Mouse (Mus musculus) skeletal muscle tissue, adult 2 months (tissue): Measurements from ENCODE around the gene Samd4b.
"Not testable (repeated sequence)": the region's sequence is repeated elsewhere in the genome, so short reads cannot be mapped to it uniquely, and the experiment has no call there.

ENCODE experiments used
- DNase-seq: peaks from one replicate; pipeline ENCODE4 v3.0.0-alpha.2; 2012; ENCODE audit warnings: low read depth, low spot score

Gene Samd4b

GRCm38 (mm10) chr7:28561967-28562366 lies 36.0 kb downstream of the Samd4b start:
- DNase-seq, result no peak

- DNase-seq, result no peak
Observed at GRCm38 (mm10) chr7:28560856-28561255, 37.1 kb downstream of the Samd4b start.

DNA sequence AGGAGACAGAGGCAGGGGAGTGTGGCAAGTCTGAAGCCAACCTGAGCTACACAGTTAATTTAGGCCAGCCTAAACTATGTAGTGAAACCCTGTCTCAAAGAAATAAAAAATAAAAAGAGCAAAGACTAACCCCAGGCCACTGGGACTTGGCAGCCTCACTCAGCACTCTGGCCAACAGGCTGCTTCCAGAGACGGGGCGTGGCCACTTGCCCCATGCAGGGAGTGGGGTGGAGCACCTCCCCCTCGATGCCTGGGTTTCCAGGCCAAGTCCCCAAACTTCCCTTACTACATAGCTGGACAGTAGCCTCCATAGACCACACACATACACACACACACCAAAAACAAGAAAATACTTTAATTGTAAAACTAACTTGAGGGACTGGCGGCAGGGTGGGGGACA lies 39.5 kb downstream of the Samd4b start:
- peak; percentile 59 for DNase-seq

- no peak for DNase-seq
Observed at GRCm38 (mm10) chr7:28557708-28558107, 40.2 kb downstream of the Samd4b start.

GRCm38 (mm10) chr7:28557069-28557468 lies 40.9 kb downstream of the Samd4b start:
- DNase-seq, result no peak

DNA sequence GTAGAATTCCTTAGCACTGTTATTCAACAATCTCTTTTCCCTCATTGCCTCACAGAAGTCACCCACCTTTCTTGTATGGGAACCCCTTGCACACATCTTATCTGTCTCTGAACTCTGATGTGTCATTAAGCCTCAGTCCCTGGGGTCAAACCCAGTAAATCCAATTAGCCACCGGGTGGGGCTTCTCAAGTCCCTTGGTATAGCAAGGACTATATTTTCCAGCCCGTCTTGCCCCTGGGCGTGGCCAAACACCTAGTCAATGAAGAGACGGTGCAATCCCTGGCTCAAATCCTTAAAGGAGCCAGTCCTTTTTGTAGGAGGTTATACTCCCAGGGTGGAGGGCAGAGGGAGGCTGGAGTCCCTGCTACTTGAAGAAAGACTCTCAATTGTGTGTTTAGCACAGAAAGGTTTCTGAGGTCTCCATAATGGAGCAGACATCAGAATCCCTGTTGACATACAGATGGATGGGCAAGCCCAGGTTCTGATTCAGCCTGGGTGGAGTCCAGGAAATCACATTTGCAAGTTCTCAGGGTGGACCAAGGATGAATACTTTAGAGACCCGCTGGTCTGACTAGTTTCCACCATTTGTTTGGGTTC lies 41.9 kb downstream of the Samd4b start:
- DNase-seq, result no peak

- no peak for DNase-seq
Observed at GRCm38 (mm10) chr7:28553076-28553475, 44.9 kb downstream of the Samd4b start.

GRCm38 (mm10) chr7:28547628-28548027 lies 50.3 kb downstream of the Samd4b start:
- DNase-seq, result no peak

GRCm38 (mm10) chr7:28547154-28547553 lies 50.8 kb downstream of the Samd4b start, which contains the start of gene Nccrp1:
Nccrp1 (minus strand) TSS chr7:28547254.
- DNase-seq, result no peak

- no peak for DNase-seq
Observed at GRCm38 (mm10) chr7:28546649-28547048, 51.3 kb downstream of the Samd4b start.

DNA sequence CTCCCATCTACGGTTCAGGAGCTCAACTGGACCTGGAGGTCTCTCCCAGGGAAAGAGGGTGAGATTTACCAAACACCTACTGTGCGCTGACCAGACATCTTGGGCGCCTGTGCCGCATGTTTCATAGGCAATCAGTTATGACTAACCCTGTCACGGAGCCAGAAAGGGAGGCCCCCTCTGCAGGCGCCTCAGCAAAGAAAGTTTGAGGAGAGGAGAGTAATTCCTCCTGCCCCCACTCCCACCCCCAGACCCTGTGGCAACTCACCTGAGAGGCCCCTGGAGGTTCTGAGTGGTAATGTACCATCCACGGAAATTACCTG lies 52.1 kb downstream of the Samd4b start:
- DNase-seq, result no peak

GRCm38 (mm10) chr7:28545048-28545890 lies 52.7 kb downstream of the Samd4b start:
- no peak for DNase-seq

DNA sequence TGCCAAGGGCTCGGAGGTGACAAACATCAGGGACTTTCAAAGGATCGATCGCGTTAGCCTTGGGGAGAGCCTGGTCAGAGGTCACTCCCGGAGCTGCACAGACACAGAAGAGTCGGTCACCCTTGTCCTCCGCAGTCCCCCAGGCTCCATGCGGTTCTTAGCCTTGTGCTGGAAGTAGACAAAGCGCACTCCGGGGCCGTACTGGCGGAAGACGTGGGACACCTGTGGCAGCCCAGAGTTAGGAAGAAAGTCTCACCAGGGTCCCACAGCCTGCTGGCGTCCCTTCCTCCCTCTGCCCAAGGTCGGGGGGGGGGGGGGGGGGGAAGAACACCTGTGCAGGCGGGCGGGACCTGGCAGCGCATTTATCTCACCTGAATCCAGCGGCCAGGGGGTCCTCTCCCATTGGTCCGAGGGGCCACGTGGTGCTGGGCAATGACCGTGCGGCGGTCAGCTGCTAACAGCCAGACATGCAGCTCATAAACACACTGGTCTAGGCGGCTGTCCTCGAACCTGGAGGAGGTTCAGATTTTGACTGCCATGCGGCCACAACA lies 53.8 kb downstream of the Samd4b start:
- DNase-seq, result no peak

GRCm38 (mm10) chr7:28540526-28540925 lies 57.4 kb downstream of the Samd4b start, which contains the start of gene Sycn:
Sycn (plus strand) TSS chr7:28540885.
- no peak for DNase-seq

DNA sequence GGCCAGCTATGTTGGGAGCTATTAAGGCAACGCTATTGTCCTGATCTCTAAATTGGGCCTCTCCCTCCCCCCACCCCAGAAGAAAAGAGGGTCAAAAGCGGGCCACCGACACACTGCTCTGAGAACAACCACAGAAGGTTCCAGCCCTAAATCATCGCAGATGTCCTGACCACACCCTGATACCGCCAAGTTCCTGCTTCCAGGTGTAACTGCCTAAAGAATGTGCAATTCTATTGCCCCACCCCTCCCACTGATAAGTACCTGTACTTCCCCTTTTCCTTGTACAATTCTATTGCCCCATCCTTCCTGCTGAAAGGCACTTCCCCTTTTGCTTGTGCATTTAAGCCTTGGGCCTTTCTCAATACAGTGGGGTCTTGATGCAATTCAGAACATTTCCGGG lies 59.1 kb downstream of the Samd4b start:
- DNase-seq, result not testable (repeated sequence)

DNA sequence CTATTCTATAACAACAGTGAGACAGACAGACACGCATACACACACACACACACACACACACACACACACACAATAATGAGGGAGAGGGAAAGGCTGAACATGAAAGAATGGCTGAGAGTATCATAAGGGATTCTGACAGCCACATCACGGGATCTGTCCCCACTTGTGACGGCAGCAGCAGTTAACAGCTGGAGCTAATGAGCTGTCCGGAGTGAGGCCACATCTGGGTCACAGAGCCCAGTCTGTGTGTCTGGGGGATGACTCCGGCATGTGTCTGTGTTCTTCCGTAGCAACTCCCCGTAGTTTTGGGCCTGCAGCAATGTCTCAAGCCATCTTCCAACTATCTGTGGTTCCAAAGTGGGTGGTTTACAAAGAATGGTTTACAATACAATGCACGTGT lies 65.9 kb downstream of the Samd4b start:
- no peak for DNase-seq

GRCm38 (mm10) chr7:28527922-28528719 lies 69.8 kb downstream of the Samd4b start:
- peak; percentile 45 for DNase-seq

- DNase-seq, result not testable (repeated sequence)
Observed at GRCm38 (mm10) chr7:28522536-28522935, 75.4 kb downstream of the Samd4b start, which contains the start of gene Ifnl3. Ifnl3 (plus strand) TSS chr7:28522836.

DNA sequence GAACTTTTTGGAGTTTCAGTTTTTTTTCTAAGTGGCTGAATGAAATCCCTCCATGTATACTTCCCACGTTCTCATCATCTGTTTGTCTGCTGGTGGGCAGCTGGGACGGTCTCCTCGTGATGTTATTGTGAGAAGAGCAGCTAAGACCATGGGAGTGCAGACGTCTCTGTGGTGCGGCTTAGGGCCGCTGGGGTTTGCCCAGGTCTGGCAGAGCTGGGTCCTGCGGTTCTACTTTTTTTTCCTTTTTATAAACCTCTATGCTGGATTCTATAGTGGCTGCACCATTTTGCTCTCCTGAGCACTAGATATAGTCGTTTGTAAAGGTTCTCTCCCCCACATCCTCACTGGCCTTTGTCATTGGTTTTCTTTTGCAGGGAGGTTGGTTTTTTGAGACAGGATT lies 86.5 kb downstream of the Samd4b start:
- DNase-seq, result no peak

- not testable (repeated sequence) for DNase-seq
Observed at GRCm38 (mm10) chr7:28510405-28510974, 87.5 kb downstream of the Samd4b start, which contains the start of gene Ifnl2. Ifnl2 (minus strand) TSS chr7:28510455.

DNA sequence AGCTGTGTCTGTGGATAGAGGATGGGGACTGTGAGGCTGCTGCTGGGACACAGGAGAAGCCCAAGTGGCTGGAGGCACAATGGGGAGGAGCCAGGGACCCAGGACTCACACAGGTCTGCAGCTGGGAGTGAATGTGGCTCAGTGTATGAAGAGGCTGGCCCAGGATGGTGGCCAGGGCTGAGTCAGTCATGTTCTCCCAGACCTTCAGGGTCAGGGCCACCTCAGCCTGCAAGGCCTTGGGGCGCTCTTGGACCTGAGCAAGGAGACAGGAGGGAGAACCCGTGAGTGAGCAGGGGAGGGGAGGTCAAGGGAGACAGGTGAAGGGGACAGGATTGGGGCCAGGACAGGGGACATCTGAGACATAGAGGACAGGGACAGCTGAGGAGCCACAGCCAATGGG lies 88.8 kb downstream of the Samd4b start:
- not testable (repeated sequence) for DNase-seq
